Mouse (Mus musculus) embryonic facial prominence, embryonic 12.5 days (tissue): ENCODE data around the gene Rab28. TPM values are rescaled to one million over a fixed set of nuclear protein-coding genes. Genes with fewer than 3 reads are reported as not detected.

Experiments used
- ATAC-seq: fragments of 200-750 bp; cut with Nextera tagmentation; 2 replicates; pipeline ENCODE4 v1.8.0; 2017; ENCODE audit not compliant: insufficient number of reproducible peaks, insufficient read depth, low FRiP score, low TSS enrichment
- H3K27ac ChIP-seq: fragments of 300-500 bp; sonication (generic); 2 replicates; pipeline ENCODE4 v1.5.1; 2016; ENCODE audit warnings: mild to moderate bottlenecking
- H3K27me3 ChIP-seq: fragments of 300-500 bp; sonication (generic); 2 replicates; pipeline ENCODE4 v1.6.1; 2016; ENCODE audit warnings: mild to moderate bottlenecking, moderate library complexity
- H3K36me3 ChIP-seq: fragments of 300-500 bp; sonication (generic); 2 replicates; pipeline ENCODE4 v1.6.1; 2016; ENCODE audit warnings: mild to moderate bottlenecking
- H3K4me1 ChIP-seq: fragments of 300-500 bp; sonication (generic); 2 replicates; pipeline ENCODE4 v1.6.1; 2016
- H3K4me2 ChIP-seq: fragments of 300-500 bp; sonication (generic); replicated peaks from 2 replicates; pipeline ENCODE4 v1.6.1; 2016; ENCODE audit warnings: mild to moderate bottlenecking, moderate library complexity
- H3K4me3 ChIP-seq: fragments of 300-500 bp; sonication (generic); 2 replicates; pipeline ENCODE4 v1.5.1; 2016; ENCODE audit warnings: mild to moderate bottlenecking
- H3K9ac ChIP-seq: fragments of 300-500 bp; sonication (generic); 2 replicates; pipeline ENCODE4 v1.6.1; 2016; ENCODE audit warnings: mild to moderate bottlenecking, moderate library complexity
- H3K9me3 ChIP-seq: fragments of 300-500 bp; sonication (generic); 2 replicates; pipeline ENCODE4 v1.6.1; 2016; ENCODE audit warnings: mild to moderate bottlenecking, moderate library complexity
- WGBS: fragments of 180-500 bp; shearing (Covaris S2); methylation state at CpG from one replicate; pipeline ENCODE4 v1.1.7; 2016; 5-methylcytosine and 5-hydroxymethylcytosine counted together
- polyA plus RNA-seq: library from polyadenylated mRNA; unstranded; fragments of >200 nt; fragmentation: Nextera tagmentation; extraction: Ambion mirVana; gene quantifications from 2 replicates; pipeline ENCODE4 v1.2.1, GENCODE M21; 2016

Gene Rab28
- polyA plus RNA-seq, 1 experiment from 2014 or later = 82.4 TPM

- H3K27me3 ChIP-seq = no peaks in the 10 kb centered on the region
- H3K4me1 ChIP-seq = no peaks in the 10 kb centered on the region
- no peaks in the 10 kb centered on the region for H3K9me3 ChIP-seq
- H3K36me3 ChIP-seq = no peaks in the 10 kb centered on the region
- no peak overlapping the region for H3K27ac ChIP-seq
- no peak overlapping the region for H3K4me2 ChIP-seq
- 40% methylated on average over 7 of the region's 7 CpGs for WGBS
- H3K9ac ChIP-seq = no peak overlapping the region
- H3K4me3 ChIP-seq = no peak overlapping the region
- no peak for ATAC-seq
These were observed 82.4 kb downstream of the Rab28 start for GRCm38 (mm10) chr5:41625544-41625943.

- WGBS = 91% methylated on average over 3 of the region's 3 CpGs
- Histone ChIP-seq H3K27ac (no peak overlapping the region), H3K4me1 (no peaks in the 10 kb centered on the region), H3K9ac (no peak overlapping the region), H3K9me3 (no peaks in the 10 kb centered on the region), H3K4me3 (no peak overlapping the region), H3K27me3 (no peaks in the 10 kb centered on the region), H3K36me3 (no peaks in the 10 kb centered on the region), H3K4me2 (no peak overlapping the region)
- no peak for ATAC-seq
These were observed 86.2 kb downstream of the Rab28 start for GRCm38 (mm10) chr5:41621748-41622147.

GRCm38 (mm10) chr5:41618966-41619365 lies 89.0 kb downstream of the Rab28 start:
- H3K27ac ChIP-seq = no peak overlapping the region
- WGBS = 74% methylated on average over 1 of the region's 1 CpGs
- no peak for ATAC-seq
- H3K27me3 ChIP-seq = no peaks in the 10 kb centered on the region
- H3K4me3 ChIP-seq = no peak overlapping the region
- H3K9me3 ChIP-seq = no peaks in the 10 kb centered on the region
- no peak overlapping the region for H3K4me2 ChIP-seq
- no peaks in the 10 kb centered on the region for H3K4me1 ChIP-seq
- H3K9ac ChIP-seq = no peak overlapping the region
- H3K36me3 ChIP-seq = no peaks in the 10 kb centered on the region

GRCm38 (mm10) chr5:41610447-41611030 lies 97.4 kb downstream of the Rab28 start:
- WGBS = 51% methylated on average over 5 of the region's 5 CpGs
- H3K4me3 ChIP-seq = no peak overlapping the region
- H3K27ac ChIP-seq = no peak overlapping the region
- no peaks in the 10 kb centered on the region for H3K36me3 ChIP-seq
- H3K4me2 ChIP-seq = no peak overlapping the region
- no peaks in the 10 kb centered on the region for H3K27me3 ChIP-seq
- H3K9me3 ChIP-seq = no peaks in the 10 kb centered on the region
- ATAC-seq = no peak
- no peaks in the 10 kb centered on the region for H3K4me1 ChIP-seq
- H3K9ac ChIP-seq = no peak overlapping the region

GRCm38 (mm10) chr5:41596242-41597117 lies 111.5 kb downstream of the Rab28 start:
- Histone ChIP-seq H3K4me2 (no peak overlapping the region), H3K9me3 (no peaks in the 10 kb centered on the region), H3K27me3 (no peaks in the 10 kb centered on the region), H3K4me1 (0 out of 2 replicates have a peak, but pooled peaks cover 3% of the 10 kb centered on the region), H3K4me3 (no peak overlapping the region), H3K27ac (no peak overlapping the region), H3K36me3 (no peaks in the 10 kb centered on the region), H3K9ac (no peak overlapping the region)
- 93% methylated on average over 3 of the region's 3 CpGs for WGBS
- 0 out of 2 replicates have a peak, but pooled peaks have one; percentile 52 for ATAC-seq

- H3K27ac ChIP-seq = no peak overlapping the region
- H3K4me3 ChIP-seq = no peak overlapping the region
- no peaks in the 10 kb centered on the region for H3K27me3 ChIP-seq
- no peaks in the 10 kb centered on the region for H3K9me3 ChIP-seq
- H3K36me3 ChIP-seq = no peaks in the 10 kb centered on the region
- 73% methylated on average over 3 of the region's 3 CpGs for WGBS
- no peak overlapping the region for H3K9ac ChIP-seq
- no peak for ATAC-seq
- H3K4me2 ChIP-seq = no peak overlapping the region
- H3K4me1 ChIP-seq = 0 out of 2 replicates have a peak, but pooled peaks cover 3% of the 10 kb centered on the region
These were observed 112.8 kb downstream of the Rab28 start for GRCm38 (mm10) chr5:41595199-41595598.

- H3K27ac ChIP-seq = no peak overlapping the region
- no peak overlapping the region for H3K9ac ChIP-seq
- 76% methylated on average over 2 of the region's 2 CpGs for WGBS
- no peaks in the 10 kb centered on the region for H3K4me1 ChIP-seq
- H3K4me2 ChIP-seq = no peak overlapping the region
- no peaks in the 10 kb centered on the region for H3K27me3 ChIP-seq
- no peaks in the 10 kb centered on the region for H3K9me3 ChIP-seq
- H3K36me3 ChIP-seq = no peaks in the 10 kb centered on the region
- no peak overlapping the region for H3K4me3 ChIP-seq
- ATAC-seq = no peak
These were observed 129.9 kb downstream of the Rab28 start for GRCm38 (mm10) chr5:41578051-41578450.

Other genes with a start within 250 kb of the Rab28 start
- 4.5 and 6.0 TPM in 2 replicates for gene Nkx3-2, start 56.3 kb upstream of the Rab28 start, polyA plus RNA-seq
- gene Bod1l, start 136.2 kb upstream of the Rab28 start, polyA plus RNA-seq = 28.9 and 30.9 TPM in 2 replicates